Mouse (Mus musculus): ENCODE data around the gene Ccdc188. TPM values are rescaled to one million over a fixed set of nuclear protein-coding genes. Genes with fewer than 3 reads are reported as not detected.
"Not testable (repeated sequence)": the region's sequence is repeated elsewhere in the genome, so short reads cannot be mapped to it uniquely, and the experiment has no call there.

The Ccdc188 gene
- polyA plus RNA-seq, 1 experiment from 2014 or later = not detected

- no peak for ATAC-seq (ENCODE audit: low read depth)
- no peak overlapping the region for H3K27ac ChIP-seq (ENCODE audit: low read length)
Observed at GRCm38 (mm10) chr16:18181398-18181797, 36.3 kb upstream of the Ccdc188 start.

DNA sequence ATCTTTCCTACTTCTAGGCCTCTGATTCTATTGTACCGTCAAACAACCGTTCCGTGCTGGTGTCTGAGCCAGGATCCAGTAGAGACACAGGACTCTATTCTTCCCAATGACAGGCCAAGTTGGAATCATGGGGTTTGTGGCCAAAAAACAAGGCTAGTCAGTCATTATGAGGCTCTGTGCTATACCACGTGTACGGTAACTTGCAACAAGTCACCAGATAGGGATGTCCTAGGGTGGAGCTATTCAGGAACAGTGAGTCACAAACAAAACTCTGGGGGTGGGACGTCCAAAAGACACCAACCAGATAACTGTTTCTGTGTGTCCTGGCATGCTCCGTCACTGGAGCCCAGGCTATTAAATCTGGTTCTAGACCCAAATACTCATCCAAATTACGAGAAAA is 34.9 kb upstream of the Ccdc188 start:
- Histone ChIP-seq H3K9me3 (replicated peaks; ENCODE audit: control insufficient read depth, low read length) (no peaks in the 10 kb centered on the region), H3K9ac (ENCODE audit: low read depth, low read length) (no peak overlapping the region), H3K27ac (ENCODE audit: low read length) (no peak overlapping the region), H3K27me3 (ENCODE audit: control insufficient read depth, insufficient read depth, low read depth, low read length) (no peaks in the 10 kb centered on the region), H3K4me1 (ENCODE audit: control insufficient read depth, low read depth, low read length) (no peaks in the 10 kb centered on the region; the same call in 1 of the 2 replicates), H3K4me2 (ENCODE audit: low read depth, low read length) (no peak overlapping the region), H3K36me3 (ENCODE audit: control insufficient read depth, insufficient read depth) (no peaks in the 10 kb centered on the region), H3K4me3 (ENCODE audit: low read depth, low read length) (no peak overlapping the region)
- ATAC-seq (ENCODE audit: low read depth) = no peak
- 51% methylated on average over 8 of the region's 8 CpGs for WGBS (ENCODE audit: insufficient replicate concordance)

More at GRCm38 (mm10) chr16:18181398-18181797, 36.3 kb upstream of the Ccdc188 start:
- Histone ChIP-seq H3K9ac (ENCODE audit: low read depth, low read length) (no peak overlapping the region), H3K4me3 (ENCODE audit: low read depth, low read length) (no peak overlapping the region), H3K36me3 (ENCODE audit: control insufficient read depth, insufficient read depth) (no peaks in the 10 kb centered on the region), H3K27me3 (ENCODE audit: control insufficient read depth, insufficient read depth, low read depth, low read length) (no peaks in the 10 kb centered on the region), H3K4me1 (ENCODE audit: control insufficient read depth, low read depth, low read length) (peaks cover 4% of the 10 kb centered on the region; the same call in 1 of the 2 replicates), H3K9me3 (replicated peaks; ENCODE audit: control insufficient read depth, low read length) (no peaks in the 10 kb centered on the region), H3K4me2 (ENCODE audit: low read depth, low read length) (no peak overlapping the region)
- WGBS (ENCODE audit: insufficient replicate concordance) = 56% methylated on average over 10 of the region's 10 CpGs

DNA sequence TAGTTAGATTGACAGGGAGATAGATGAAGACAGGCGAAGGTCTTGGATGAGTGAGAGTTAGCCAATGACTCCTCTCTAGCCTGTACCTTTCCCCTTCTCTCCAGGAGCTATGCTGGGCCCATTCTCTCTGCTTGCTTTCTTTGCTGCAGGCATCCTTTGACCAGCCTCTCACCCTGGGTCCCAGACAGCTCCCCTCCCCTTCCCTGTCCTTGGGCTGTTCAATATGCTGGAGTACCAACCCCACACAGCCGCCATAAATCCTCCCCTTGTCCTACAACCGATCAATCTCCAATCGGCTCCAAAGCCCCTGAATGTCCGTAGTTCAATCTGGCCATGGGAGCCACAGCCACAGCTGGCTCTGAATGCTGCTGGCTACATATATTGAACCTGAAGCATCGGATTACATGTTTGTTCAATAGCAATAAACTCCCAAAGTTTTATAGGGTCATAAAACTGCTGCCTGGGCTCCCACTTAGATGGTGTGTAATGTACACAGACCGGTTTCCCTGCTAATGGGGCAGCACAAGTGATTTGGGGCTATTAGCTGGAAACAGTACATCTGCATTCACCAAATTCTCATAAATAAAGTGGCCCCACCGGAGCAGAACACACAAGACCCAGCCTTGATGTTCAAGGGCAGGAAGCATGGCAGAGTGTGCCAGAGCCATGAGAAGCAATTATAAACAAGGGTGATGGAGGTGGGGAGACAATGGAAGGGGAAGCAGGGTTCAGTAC is 31.8 kb upstream of the Ccdc188 start:
- H3K9me3 ChIP-seq (replicated peaks; ENCODE audit: control insufficient read depth, low read length) = no peaks in the 10 kb centered on the region
- WGBS (ENCODE audit: insufficient replicate concordance) = 67% methylated on average over 8 of the region's 8 CpGs

DNA sequence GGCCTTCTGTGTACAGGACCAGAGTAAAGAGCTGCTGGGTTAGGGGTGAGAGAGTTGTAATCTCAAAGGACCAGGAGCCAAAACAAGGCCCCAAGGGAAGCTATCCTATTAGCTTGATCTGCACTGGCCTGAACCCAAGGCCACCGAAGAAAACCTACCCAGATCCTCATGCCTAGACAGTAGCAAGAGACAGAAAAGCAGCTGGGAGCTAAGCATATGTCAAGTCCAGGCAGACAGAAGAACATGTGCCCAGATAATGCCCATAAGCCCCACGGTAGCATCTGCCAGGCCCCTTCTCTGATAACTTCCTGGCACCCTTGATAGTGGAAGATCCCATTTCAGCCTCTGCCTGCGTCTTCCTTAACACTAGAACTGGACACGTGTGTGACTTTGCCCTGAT is 30.9 kb upstream of the Ccdc188 start:
- H3K27me3 ChIP-seq (ENCODE audit: control insufficient read depth, insufficient read depth, low read depth, low read length) = no peaks in the 10 kb centered on the region
- 48% methylated on average over 4 of the region's 4 CpGs for WGBS (ENCODE audit: insufficient replicate concordance)
- ATAC-seq (ENCODE audit: low read depth) = no peak

More for the DNA sequence above, 31.8 kb upstream of the Ccdc188 start:
- Histone ChIP-seq H3K27ac (ENCODE audit: low read length) (no peak overlapping the region), H3K27me3 (ENCODE audit: control insufficient read depth, insufficient read depth, low read depth, low read length) (no peaks in the 10 kb centered on the region), H3K36me3 (ENCODE audit: control insufficient read depth, insufficient read depth) (no peaks in the 10 kb centered on the region), H3K4me3 (ENCODE audit: low read depth, low read length) (no peak overlapping the region), H3K9ac (ENCODE audit: low read depth, low read length) (no peak overlapping the region), H3K4me2 (ENCODE audit: low read depth, low read length) (no peak overlapping the region), H3K4me1 (ENCODE audit: control insufficient read depth, low read depth, low read length) (no peaks in the 10 kb centered on the region)
- no peak for ATAC-seq (ENCODE audit: low read depth)

GRCm38 (mm10) chr16:18187221-18187620 is 30.5 kb upstream of the Ccdc188 start:
- no peak overlapping the region for H3K4me2 ChIP-seq (ENCODE audit: low read depth, low read length)
- WGBS (ENCODE audit: insufficient replicate concordance) = 51% methylated on average over 3 of the region's 3 CpGs

More for the DNA sequence above, 30.9 kb upstream of the Ccdc188 start:
- Histone ChIP-seq H3K4me2 (ENCODE audit: low read depth, low read length) (no peak overlapping the region), H3K4me1 (ENCODE audit: control insufficient read depth, low read depth, low read length) (no peaks in the 10 kb centered on the region), H3K4me3 (ENCODE audit: low read depth, low read length) (no peak overlapping the region), H3K9me3 (replicated peaks; ENCODE audit: control insufficient read depth, low read length) (no peaks in the 10 kb centered on the region), H3K9ac (ENCODE audit: low read depth, low read length) (no peak overlapping the region), H3K36me3 (ENCODE audit: control insufficient read depth, insufficient read depth) (no peaks in the 10 kb centered on the region), H3K27ac (ENCODE audit: low read length) (no peak overlapping the region)

DNA sequence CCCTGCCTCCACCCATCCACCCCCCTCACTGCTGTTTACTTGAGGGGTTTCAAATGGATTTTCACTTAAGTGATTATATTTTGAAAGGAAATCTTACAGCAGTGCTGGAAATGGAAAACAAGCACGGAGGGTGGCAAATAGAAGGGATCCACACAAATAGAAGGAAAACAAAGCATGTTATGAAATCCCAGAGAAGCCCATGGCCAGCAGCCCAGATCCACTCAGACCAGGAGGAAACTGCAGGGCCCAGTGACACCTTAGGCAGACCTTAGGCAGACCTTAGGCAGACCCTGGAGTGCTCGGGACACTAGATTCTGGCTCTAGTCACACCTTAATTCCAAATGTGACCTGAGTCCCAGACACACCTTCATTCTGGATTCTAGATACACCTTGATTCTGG is 26.7 kb upstream of the Ccdc188 start:
- H3K4me1 ChIP-seq (ENCODE audit: control insufficient read depth, low read depth, low read length) = no peaks in the 10 kb centered on the region

More at GRCm38 (mm10) chr16:18187221-18187620, 30.5 kb upstream of the Ccdc188 start:
- H3K9ac ChIP-seq (ENCODE audit: low read depth, low read length) = no peak overlapping the region
- H3K27ac ChIP-seq (ENCODE audit: low read length) = no peak overlapping the region
- no peaks in the 10 kb centered on the region for H3K9me3 ChIP-seq (replicated peaks; ENCODE audit: control insufficient read depth, low read length)
- no peaks in the 10 kb centered on the region for H3K4me1 ChIP-seq (ENCODE audit: control insufficient read depth, low read depth, low read length)
- H3K27me3 ChIP-seq (ENCODE audit: control insufficient read depth, insufficient read depth, low read depth, low read length) = no peaks in the 10 kb centered on the region
- ATAC-seq (ENCODE audit: low read depth) = no peak
- H3K36me3 ChIP-seq (ENCODE audit: control insufficient read depth, insufficient read depth) = no peaks in the 10 kb centered on the region
- no peak overlapping the region for H3K4me3 ChIP-seq (ENCODE audit: low read depth, low read length)

GRCm38 (mm10) chr16:18194208-18194985 is 23.3 kb upstream of the Ccdc188 start:
- ATAC-seq (ENCODE audit: low read depth) = no peak
- H3K4me1 ChIP-seq (ENCODE audit: control insufficient read depth, low read depth, low read length) = no peaks in the 10 kb centered on the region
- H3K4me2 ChIP-seq (ENCODE audit: low read depth, low read length) = no peak overlapping the region
- no peaks in the 10 kb centered on the region for H3K9me3 ChIP-seq (replicated peaks; ENCODE audit: control insufficient read depth, low read length)
- H3K27ac ChIP-seq (ENCODE audit: low read length) = no peak overlapping the region
- H3K9ac ChIP-seq (ENCODE audit: low read depth, low read length) = no peak overlapping the region
- H3K27me3 ChIP-seq (ENCODE audit: control insufficient read depth, insufficient read depth, low read depth, low read length) = no peaks in the 10 kb centered on the region
- no peaks in the 10 kb centered on the region for H3K36me3 ChIP-seq (ENCODE audit: control insufficient read depth, insufficient read depth)
- no peak overlapping the region for H3K4me3 ChIP-seq (ENCODE audit: low read depth, low read length)
- WGBS (ENCODE audit: insufficient replicate concordance) = 60% methylated on average over 15 of the region's 15 CpGs

More for the DNA sequence above, 26.7 kb upstream of the Ccdc188 start:
- H3K9me3 ChIP-seq (replicated peaks; ENCODE audit: control insufficient read depth, low read length) = no peaks in the 10 kb centered on the region
- 45% methylated on average over 2 of the region's 2 CpGs for WGBS (ENCODE audit: insufficient replicate concordance)
- H3K9ac ChIP-seq (ENCODE audit: low read depth, low read length) = no peak overlapping the region
- H3K4me3 ChIP-seq (ENCODE audit: low read depth, low read length) = no peak overlapping the region
- no peak overlapping the region for H3K4me2 ChIP-seq (ENCODE audit: low read depth, low read length)
- H3K27me3 ChIP-seq (ENCODE audit: control insufficient read depth, insufficient read depth, low read depth, low read length) = no peaks in the 10 kb centered on the region
- no peak for ATAC-seq (ENCODE audit: low read depth)
- no peak overlapping the region for H3K27ac ChIP-seq (ENCODE audit: low read length)
- H3K36me3 ChIP-seq (ENCODE audit: control insufficient read depth, insufficient read depth) = no peaks in the 10 kb centered on the region

GRCm38 (mm10) chr16:18195068-18195467 is 22.6 kb upstream of the Ccdc188 start:
- no peak overlapping the region for H3K4me2 ChIP-seq (ENCODE audit: low read depth, low read length)
- no peak overlapping the region for H3K27ac ChIP-seq (ENCODE audit: low read length)
- no peaks in the 10 kb centered on the region for H3K9me3 ChIP-seq (replicated peaks; ENCODE audit: control insufficient read depth, low read length)
- no peak overlapping the region for H3K9ac ChIP-seq (ENCODE audit: low read depth, low read length)
- H3K27me3 ChIP-seq (ENCODE audit: control insufficient read depth, insufficient read depth, low read depth, low read length) = no peaks in the 10 kb centered on the region
- no peak overlapping the region for H3K4me3 ChIP-seq (ENCODE audit: low read depth, low read length)
- H3K4me1 ChIP-seq (ENCODE audit: control insufficient read depth, low read depth, low read length) = no peaks in the 10 kb centered on the region
- ATAC-seq (ENCODE audit: low read depth) = no peak
- 44% methylated on average over 5 of the region's 5 CpGs for WGBS (ENCODE audit: insufficient replicate concordance)
- no peaks in the 10 kb centered on the region for H3K36me3 ChIP-seq (ENCODE audit: control insufficient read depth, insufficient read depth)

GRCm38 (mm10) chr16:18195561-18195960 is 22.1 kb upstream of the Ccdc188 start:
- not testable (repeated sequence) for H3K9me3 ChIP-seq (replicated peaks; ENCODE audit: control insufficient read depth, low read length); ATAC-seq (ENCODE audit: low read depth); H3K27ac ChIP-seq (ENCODE audit: low read length); H3K27me3 ChIP-seq (ENCODE audit: control insufficient read depth, insufficient read depth, low read depth, low read length); H3K4me2 ChIP-seq (ENCODE audit: low read depth, low read length); H3K4me1 ChIP-seq (ENCODE audit: control insufficient read depth, low read depth, low read length); H3K9ac ChIP-seq (ENCODE audit: low read depth, low read length); H3K36me3 ChIP-seq (ENCODE audit: control insufficient read depth, insufficient read depth); H3K4me3 ChIP-seq (ENCODE audit: low read depth, low read length)
- 32% methylated on average over 3 of the region's 3 CpGs for WGBS (ENCODE audit: insufficient replicate concordance)

Data from liver, embryonic 16.5 days (tissue).